Mouse (Mus musculus): ENCODE results near the gene Dnase1l2. TPM values are rescaled to one million over a fixed set of nuclear protein-coding genes. Genes with fewer than 3 reads are reported as not detected.
"Not testable (repeated sequence)": the region's sequence is repeated elsewhere in the genome, so short reads cannot be mapped to it uniquely, and the experiment has no call there.

Dnase1l2 gene
- total RNA-seq, 2 experiments from 2014 or later = 6.8 to 14.8 TPM

DNA sequence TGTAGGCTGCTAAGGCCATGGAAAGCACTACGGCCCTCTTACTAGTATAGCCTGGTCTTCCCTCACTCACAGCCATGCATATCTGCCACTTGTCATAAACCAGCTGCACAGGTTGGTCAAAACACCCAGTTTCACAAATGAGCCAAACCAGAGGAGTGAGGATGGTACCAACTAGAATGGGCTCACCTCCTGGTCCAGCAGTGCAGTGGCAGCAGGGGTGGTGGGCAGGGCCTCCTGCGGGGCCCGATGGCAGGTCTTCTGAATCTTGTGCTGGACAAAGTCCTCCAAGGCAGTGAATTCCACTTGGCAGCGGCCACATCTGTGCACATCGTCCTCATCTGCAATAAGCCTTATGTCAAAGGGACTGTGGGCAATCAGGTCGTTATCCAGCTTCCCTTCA, 8.3 kb upstream of the Dnase1l2 start:
- no peak for TF ChIP-seq CTCF (IDR thresholded peaks at IDR 0.05)
- H3K27ac ChIP-seq = no peak overlapping the region
- intact Hi-C loops (cut with DNase I) = no loop called here
- no peak overlapping the region for H3K4me3 ChIP-seq
- no peak for DNase-seq (ENCODE audit: extremely low spot score in 1 of 2, low spot score in 2 of 2)

DNA sequence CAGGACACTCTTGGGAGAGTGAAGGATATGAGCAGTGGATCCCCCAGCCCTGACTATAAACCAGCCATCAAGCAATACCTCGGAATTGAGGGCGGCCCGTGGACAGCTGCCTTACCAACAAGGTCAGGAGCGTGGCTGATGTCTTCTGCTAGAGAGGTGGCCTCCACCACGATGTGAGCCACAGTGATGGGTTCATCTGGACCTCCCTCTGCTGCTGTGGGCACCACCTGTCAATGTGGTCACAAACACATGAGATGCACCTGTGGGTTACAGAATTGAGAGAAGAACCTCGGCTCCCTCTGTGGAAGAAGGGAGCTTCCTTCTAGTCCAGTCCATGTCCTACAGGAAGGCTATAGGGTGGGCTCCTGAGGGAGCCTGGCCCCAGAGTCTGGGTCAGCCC, 6.6 kb upstream of the Dnase1l2 start:
- H3K4me3 ChIP-seq = no peak overlapping the region
- no peak overlapping the region for H3K27ac ChIP-seq
- TF ChIP-seq CTCF (IDR thresholded peaks at IDR 0.05) = no peak
- DNase-seq (ENCODE audit: extremely low spot score in 1 of 2, low spot score in 2 of 2) = no peak
- intact Hi-C loops (cut with DNase I) = no loop called here

DNA sequence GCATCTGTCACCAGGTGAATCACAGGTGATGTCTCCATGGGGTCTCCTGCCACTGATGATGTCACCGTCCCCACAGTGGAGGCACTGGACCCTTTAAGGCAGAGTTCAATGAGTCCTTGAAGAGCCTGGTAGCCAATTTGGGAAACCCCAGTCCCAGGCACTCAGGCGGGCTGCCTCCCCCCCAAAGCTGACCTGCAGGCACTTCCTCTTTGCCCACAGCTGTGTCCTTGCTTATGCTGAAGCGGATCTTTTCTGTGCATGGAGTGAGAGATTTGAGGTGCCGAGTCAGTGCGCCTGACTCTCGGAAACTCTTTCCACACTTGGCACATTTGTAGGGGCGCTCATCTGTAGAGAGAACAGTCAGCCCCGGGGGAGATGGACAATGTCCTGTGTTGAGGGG, 3.7 kb upstream of the Dnase1l2 start:
- intact Hi-C loops (cut with DNase I) = no loop called here
- H3K4me3 ChIP-seq = no peak overlapping the region
- no peak for TF ChIP-seq CTCF (IDR thresholded peaks at IDR 0.05)
- no peak for DNase-seq (ENCODE audit: extremely low spot score in 1 of 2, low spot score in 2 of 2)
- H3K27ac ChIP-seq = no peak overlapping the region

DNA sequence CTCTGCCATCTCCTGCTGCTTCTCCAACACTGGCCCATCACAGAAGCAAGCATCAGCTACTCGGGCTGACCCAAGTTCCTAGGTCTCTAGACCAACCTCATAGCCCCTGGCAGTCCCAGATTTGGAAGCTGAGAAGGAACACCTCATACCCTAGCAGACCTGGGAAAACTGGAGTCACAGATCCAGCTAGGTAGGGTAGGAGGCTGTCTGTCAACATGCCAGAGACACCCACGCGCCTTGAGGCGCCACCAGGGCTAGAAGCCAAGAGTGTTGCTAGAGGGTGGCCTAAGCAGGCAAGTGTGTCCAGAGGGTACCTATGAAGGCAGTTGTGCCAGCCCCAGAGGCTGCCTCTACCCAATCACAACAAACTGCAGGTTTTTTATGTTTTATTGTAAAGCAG, 504 bp upstream of the Dnase1l2 start:
- H3K4me3 ChIP-seq = no peak overlapping the region
- intact Hi-C loops (cut with DNase I) = no loop called here
- no peak overlapping the region for H3K27ac ChIP-seq
- TF ChIP-seq CTCF (IDR thresholded peaks at IDR 0.05) = no peak
- DNase-seq (ENCODE audit: extremely low spot score in 1 of 2, low spot score in 2 of 2) = peak in 1 of 2 experiments; percentile 63

DNA sequence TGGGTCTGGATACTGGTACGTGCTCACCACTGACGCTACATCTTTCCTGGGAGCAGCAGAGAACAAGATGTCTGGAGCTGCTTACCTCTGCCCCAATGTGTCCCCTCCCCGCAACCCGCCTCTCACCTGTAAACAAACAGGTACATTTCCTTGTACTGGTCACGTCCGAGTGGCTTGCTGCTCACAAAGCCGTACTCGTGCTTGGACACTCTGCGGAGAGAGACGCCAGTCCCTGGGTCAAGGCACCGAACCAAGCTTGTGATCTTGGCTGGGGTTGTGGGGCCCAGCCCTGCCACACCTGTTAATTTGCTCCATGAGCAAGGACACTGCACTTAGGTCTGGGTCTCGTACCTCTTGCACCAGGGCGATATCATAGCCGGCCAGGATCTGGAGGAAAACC, 798 bp downstream of the Dnase1l2 start:
- TF ChIP-seq CTCF (IDR thresholded peaks at IDR 0.05) = no peak
- Histone ChIP-seq H3K27ac (no peak overlapping the region), H3K4me3 (no peak overlapping the region)
- intact Hi-C loops (cut with DNase I) = no loop called here
- no peak for DNase-seq (ENCODE audit: extremely low spot score in 1 of 2, low spot score in 2 of 2)

DNA sequence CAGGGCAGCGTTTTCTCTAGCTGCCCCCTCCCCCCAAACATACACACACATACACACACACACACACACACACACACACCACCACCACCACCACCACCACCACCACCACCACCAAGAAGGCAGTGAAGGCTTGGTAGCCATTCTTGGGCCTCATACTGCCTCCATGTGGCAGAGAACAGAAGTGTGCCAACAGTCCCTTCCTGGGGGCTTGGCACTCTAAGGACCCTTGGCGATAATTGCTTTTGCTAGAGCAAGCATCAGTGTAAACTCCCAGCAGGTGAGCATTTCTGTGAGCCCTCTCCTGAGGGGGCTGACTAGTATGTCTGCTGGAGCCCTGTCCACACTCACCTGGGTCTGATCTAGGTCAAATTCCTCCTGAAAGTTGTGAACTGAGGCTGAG, 1.8 kb downstream of the Dnase1l2 start:
- DNase-seq (ENCODE audit: extremely low spot score in 1 of 2, low spot score in 2 of 2) = no peak
- TF ChIP-seq CTCF (IDR thresholded peaks at IDR 0.05) = peak; percentile 10
- intact Hi-C loops (cut with DNase I) = no loop called here
- H3K4me3 ChIP-seq = no peak overlapping the region
- no peak overlapping the region for H3K27ac ChIP-seq

DNA sequence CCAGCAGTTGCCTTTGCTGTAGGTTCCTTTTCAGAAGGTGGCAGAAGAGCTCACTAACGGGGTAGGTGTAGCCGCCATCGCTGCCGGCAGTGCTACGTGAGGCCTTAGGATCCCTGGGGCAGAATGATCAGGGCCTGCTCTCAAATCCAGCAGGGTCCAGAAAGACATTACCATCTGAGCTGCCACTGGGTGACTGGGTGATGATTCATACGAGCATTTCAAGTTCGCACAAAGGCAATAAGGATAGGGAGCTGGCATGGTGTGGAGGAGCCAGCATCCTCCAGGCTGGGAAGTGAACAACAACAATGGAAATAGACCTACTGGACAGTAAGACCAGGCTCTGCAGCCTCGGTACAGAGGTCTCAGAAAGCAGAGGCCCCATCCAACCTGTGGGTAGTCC, 2.5 kb downstream of the Dnase1l2 start:
- intact Hi-C loops (cut with DNase I) = no loop called here
- no peak for DNase-seq (ENCODE audit: extremely low spot score in 1 of 2, low spot score in 2 of 2)
- no peak for TF ChIP-seq CTCF (IDR thresholded peaks at IDR 0.05)
- H3K4me3 ChIP-seq = no peak overlapping the region
- no peak overlapping the region for H3K27ac ChIP-seq

DNA sequence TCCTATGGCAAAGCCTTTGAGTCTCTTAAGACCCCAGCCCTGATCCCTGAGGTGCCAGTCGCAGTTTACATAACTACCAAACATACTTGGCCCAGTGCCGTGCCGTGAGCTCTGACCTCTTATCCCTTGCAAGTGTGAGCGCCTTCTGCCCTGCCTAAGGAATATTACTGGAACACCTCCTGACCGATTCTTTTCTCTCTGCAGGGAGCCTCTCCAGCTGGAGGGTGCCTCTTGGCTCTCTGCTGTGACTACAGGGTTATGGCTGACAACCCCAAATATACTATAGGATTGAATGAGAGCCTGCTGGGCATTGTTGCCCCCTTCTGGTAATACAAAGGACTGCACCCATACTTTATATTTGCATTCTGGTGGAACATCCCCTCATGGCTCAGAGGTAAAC, 5.9 kb downstream of the Dnase1l2 start:
- no peak for DNase-seq (ENCODE audit: extremely low spot score in 1 of 2, low spot score in 2 of 2)
- peak; percentile 85 for TF ChIP-seq CTCF (IDR thresholded peaks at IDR 0.05)
- intact Hi-C loops (cut with DNase I) = no loop called here
- H3K4me3 ChIP-seq = no peak overlapping the region
- no peak overlapping the region for H3K27ac ChIP-seq

DNA sequence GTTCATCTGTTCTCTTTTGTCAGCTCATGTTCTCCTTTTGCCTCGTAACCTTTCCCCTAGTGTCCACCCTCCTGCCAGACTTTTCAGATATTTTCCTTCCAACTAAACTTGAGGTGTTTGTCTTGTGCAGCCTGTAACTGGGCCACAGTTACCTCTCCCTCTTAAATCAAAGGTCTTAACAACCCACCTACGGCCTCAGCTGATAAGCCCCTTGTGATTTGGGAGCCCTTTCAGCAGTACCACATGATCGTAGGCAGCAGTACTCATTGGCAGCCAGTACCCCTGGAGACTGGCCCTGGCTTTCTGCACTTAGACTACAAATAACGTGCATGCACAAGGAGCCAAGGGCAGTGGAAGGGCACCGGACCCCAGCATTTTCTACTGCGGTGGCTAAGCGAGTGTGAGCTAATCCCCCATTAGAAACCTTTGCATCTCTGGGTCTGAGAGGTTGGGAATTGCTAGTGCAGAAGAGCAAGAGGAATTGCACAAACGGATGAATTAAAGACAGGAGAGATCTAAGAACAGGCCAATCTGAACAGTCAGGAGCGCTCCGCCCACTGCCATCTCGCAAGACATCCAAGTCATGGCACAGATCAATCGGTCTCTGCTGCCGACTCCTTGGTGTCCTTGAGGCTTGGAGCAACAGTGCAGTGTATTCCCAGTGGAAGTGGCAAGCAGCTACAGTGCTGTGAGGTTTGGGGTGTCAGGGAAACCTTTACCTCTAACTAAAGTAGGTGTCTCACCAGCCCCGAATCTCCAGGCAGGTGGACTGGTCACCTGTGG, 13.5 kb downstream of the Dnase1l2 start:
- Histone ChIP-seq H3K4me3 (no peak overlapping the region), H3K27ac (peak overlapping the region; percentile 44; the same call in 1 of the 2 replicates)
- intact Hi-C loops (cut with DNase I) = no loop called here
- TF ChIP-seq CTCF (IDR thresholded peaks at IDR 0.05) = no peak
- no peak for DNase-seq (ENCODE audit: extremely low spot score in 1 of 2, low spot score in 2 of 2)

DNA sequence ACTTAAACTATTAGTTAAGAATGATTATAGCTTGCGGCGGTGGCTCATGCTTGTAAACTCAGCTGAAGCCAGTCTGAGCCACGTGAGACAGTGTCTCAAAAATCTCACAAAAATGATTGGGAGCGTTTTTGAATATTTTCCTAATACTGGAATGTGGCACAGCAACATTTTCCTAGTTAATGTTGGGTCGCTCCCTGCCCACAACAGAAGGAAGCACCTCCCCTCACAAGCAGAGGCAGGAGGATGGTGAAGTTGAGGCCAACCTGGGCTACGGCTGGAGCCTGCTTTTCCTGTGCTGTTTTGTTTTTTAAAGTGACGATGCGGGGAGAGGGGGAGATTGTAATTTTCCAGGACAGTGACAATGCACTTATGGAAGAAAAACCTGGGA, 15.7 kb downstream of the Dnase1l2 start:
- intact Hi-C loops (cut with DNase I) = no loop called here

DNA sequence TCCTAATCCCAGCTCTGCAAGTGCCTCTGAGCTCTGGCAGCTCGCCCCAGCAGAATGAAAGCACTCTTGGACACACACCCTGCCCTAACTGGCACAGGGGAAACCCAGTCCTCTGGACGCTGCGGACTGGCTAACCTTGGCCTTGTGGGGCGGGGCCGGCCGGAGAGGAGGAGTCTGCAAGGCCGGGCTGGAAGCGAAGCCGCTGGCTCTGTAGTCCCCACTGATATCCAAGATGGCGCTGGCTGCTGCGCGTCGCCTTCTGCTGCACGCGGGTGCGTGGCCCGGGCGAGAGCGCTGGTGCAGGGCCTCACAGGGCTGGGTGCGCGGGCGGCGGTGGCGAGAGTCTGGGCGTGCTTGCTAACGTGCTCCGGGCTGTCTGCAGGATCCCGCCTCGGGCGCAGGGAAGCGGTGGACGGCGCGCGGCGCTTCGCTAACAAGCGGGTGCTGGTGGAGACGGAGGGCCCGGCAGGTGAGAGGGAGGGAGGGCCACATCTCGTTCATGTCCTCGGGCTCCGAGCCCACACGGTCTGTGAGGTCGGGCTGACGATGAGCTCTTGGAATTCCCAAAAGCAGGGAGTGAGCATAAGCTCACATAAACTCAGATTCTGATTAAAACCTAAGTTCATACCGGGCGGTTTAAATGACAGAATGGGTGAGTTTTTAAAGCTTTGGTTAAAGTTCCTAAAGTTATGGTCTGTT, 16.3 kb downstream of the Dnase1l2 start, which contains the start of gene Eci1:
Eci1 (plus strand) TSS at position 171 of the 699 bp plus-strand sequence.
- TF ChIP-seq CTCF (IDR thresholded peaks at IDR 0.05) = no peak
- DNase-seq (ENCODE audit: extremely low spot score in 1 of 2, low spot score in 2 of 2) = peak; percentile 86 to 87
- Histone ChIP-seq H3K4me3 (peak within 1 kb of the TSS; percentile 76), H3K27ac (peak within 1 kb of the TSS; percentile 84)
- intact Hi-C loops (cut with DNase I) = no loop called here

More for the DNA sequence above, 15.7 kb downstream of the Dnase1l2 start:
- H3K27ac ChIP-seq = peak overlapping the region; percentile 84
- no peak for TF ChIP-seq CTCF (IDR thresholded peaks at IDR 0.05)
- H3K4me3 ChIP-seq = peak overlapping the region; percentile 76
- no peak for DNase-seq (ENCODE audit: extremely low spot score in 1 of 2, low spot score in 2 of 2)

DNA sequence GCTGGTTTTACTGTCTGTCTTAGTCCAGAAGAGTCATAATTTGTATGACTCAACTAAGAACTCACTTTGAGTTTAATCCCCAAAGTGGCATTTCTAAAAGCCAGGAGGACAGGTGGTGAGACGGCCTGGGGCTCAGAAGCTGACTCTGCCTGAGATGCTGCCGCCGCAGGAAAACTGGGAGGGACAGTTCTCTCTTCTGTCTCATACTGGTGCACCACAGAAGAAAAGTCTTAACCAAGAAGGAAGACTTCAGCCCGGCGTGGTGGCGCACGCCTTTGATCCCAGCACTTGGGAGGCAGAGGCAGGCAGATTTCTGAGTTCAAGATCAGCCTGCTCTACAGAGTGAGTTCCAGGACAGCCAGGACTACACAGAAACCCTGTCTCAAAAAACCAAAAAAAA, 17.0 kb downstream of the Dnase1l2 start:
- intact Hi-C loops (cut with DNase I) = no loop called here
- peak overlapping the region; percentile 84; the same call in 1 of the 2 replicates for H3K27ac ChIP-seq
- DNase-seq (ENCODE audit: extremely low spot score in 1 of 2, low spot score in 2 of 2) = no peak
- H3K4me3 ChIP-seq = no peak overlapping the region
- TF ChIP-seq CTCF (IDR thresholded peaks at IDR 0.05) = no peak

DNA sequence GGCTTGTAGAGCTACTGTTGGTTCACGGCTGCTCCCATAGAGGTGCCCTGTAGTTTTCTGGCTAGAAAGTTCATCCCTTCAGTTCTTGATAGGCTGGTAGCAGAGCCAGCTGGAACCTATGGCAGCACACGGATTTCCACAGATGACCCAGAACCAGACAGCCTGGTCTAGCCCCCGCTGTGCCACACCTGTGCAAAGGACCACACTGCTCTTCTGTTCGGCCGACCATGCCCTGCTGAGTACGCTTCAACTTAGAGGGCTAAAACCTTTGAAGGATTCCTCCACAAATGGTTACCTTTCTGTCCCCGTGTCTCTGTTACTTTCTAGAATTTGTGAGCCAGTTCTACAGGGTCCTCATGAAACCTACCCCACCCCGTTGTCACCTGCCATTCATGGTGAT, 17.6 kb downstream of the Dnase1l2 start:
- H3K27ac ChIP-seq; H3K4me3 ChIP-seq; intact Hi-C loops (cut with DNase I); DNase-seq (ENCODE audit: extremely low spot score in 1 of 2, low spot score in 2 of 2): not testable (repeated sequence)

Data from left cerebral cortex, adult 2 months (tissue).